Mouse (Mus musculus) embryonic facial prominence, embryonic 11.5 days (tissue): ENCODE measurements around the gene Dguok. TPM values are rescaled to one million over a fixed set of nuclear protein-coding genes. Genes with fewer than 3 reads are reported as not detected.

ENCODE experiments used
- ATAC-seq: fragments of 200-750 bp; cut with Nextera tagmentation; replicated peaks from 2 replicates; pipeline ENCODE4 v1.8.0; 2017; ENCODE audit warnings: low read depth; ENCODE audit not compliant: insufficient number of reproducible peaks, low FRiP score, low TSS enrichment
- DNase-seq: peaks from one replicate; pipeline ENCODE4 v3.0.0-alpha.2; 2015; ENCODE audit warnings: low spot score
- H3K27ac ChIP-seq: fragments of 300-500 bp; sonication (generic); replicated peaks from 2 replicates; pipeline ENCODE4 v1.5.1; 2014; ENCODE audit warnings: mild to moderate bottlenecking, low read depth, low read length, control low read depth
- H3K27me3 ChIP-seq: fragments of 300-500 bp; sonication (generic); 2 replicates; pipeline ENCODE4 v1.6.1; 2014; ENCODE audit warnings: mild to moderate bottlenecking, low read length, moderate library complexity, mixed read lengths; ENCODE audit not compliant: control insufficient read depth, insufficient read depth
- H3K36me3 ChIP-seq: fragments of 300-500 bp; sonication (generic); replicated peaks from 2 replicates; pipeline ENCODE4 v1.6.1; 2014; ENCODE audit warnings: low read depth, mild to moderate bottlenecking, low read length, moderate library complexity, mixed read lengths; ENCODE audit not compliant: control insufficient read depth, insufficient read depth
- H3K4me1 ChIP-seq: fragments of 300-500 bp; sonication (generic); 2 replicates; pipeline ENCODE4 v1.6.1; 2014; ENCODE audit warnings: low read length, mixed read lengths; ENCODE audit not compliant: control insufficient read depth, insufficient read depth
- H3K4me2 ChIP-seq: fragments of 300-500 bp; sonication (generic); 2 replicates; pipeline ENCODE4 v1.6.1; 2014; ENCODE audit warnings: low read depth, mild to moderate bottlenecking, control low read depth, low read length, moderate library complexity
- H3K4me3 ChIP-seq: fragments of 300-500 bp; sonication (generic); 2 replicates; pipeline ENCODE4 v1.5.1; 2014; ENCODE audit warnings: low read depth, low read length, control low read depth
- H3K9ac ChIP-seq: fragments of 300-500 bp; sonication (generic); replicated peaks from 2 replicates; pipeline ENCODE4 v1.6.1; 2014; ENCODE audit warnings: mild to moderate bottlenecking, control low read depth, low read length
- H3K9me3 ChIP-seq: fragments of 300-500 bp; sonication (generic); replicated peaks from 2 replicates; pipeline ENCODE4 v1.6.1; 2016; ENCODE audit warnings: mild to moderate bottlenecking, low read length, inconsistent platforms, mixed read lengths; ENCODE audit not compliant: control insufficient read depth
- WGBS: fragments of 180-500 bp; shearing (Covaris S2); extraction: QIAGEN DNeasy Blood & Tissue Kit; methylation state at CpG from one replicate; pipeline ENCODE4 v1.1.7; 2014; 5-methylcytosine and 5-hydroxymethylcytosine counted together
- polyA plus RNA-seq: library from polyadenylated mRNA; unstranded; fragments of >200 nt; fragmentation: Nextera tagmentation; extraction: Ambion mirVana; gene quantifications from 2 replicates; pipeline ENCODE4 v1.2.1, GENCODE M21; 2014

Gene Dguok
- polyA plus RNA-seq, 1 experiment from 2014 or later: 56.1 TPM

- ATAC-seq: no peak
- Histone ChIP-seq H3K27ac (no peak overlapping the region), H3K4me1 (no peaks in the 10 kb centered on the region), H3K4me3 (no peak overlapping the region), H3K9me3 (no peaks in the 10 kb centered on the region), H3K36me3 (no peaks in the 10 kb centered on the region), H3K4me2 (no peak overlapping the region), H3K9ac (no peak overlapping the region), H3K27me3 (no peaks in the 10 kb centered on the region)
- no peak for DNase-seq
Measured at GRCm38 (mm10) chr6:83464011-83464410, 42.8 kb downstream of the Dguok start.

GRCm38 (mm10) chr6:83459034-83459644 lies 47.6 kb downstream of the Dguok start, which contains the start of gene Tet3:
Tet3 (minus strand) TSS chr6:83459084.
- no peaks in the 10 kb centered on the region for H3K36me3 ChIP-seq
- no peak within 1 kb of the TSS for H3K9ac ChIP-seq
- no peak within 1 kb of the TSS for H3K4me3 ChIP-seq
- H3K4me1 ChIP-seq: peaks cover 8% of the 10 kb centered on the region; the same call in 1 of the 2 replicates
- H3K9me3 ChIP-seq: no peaks in the 10 kb centered on the region
- H3K4me2 ChIP-seq: no peak within 1 kb of the TSS
- ATAC-seq: no peak
- no peaks in the 10 kb centered on the region for H3K27me3 ChIP-seq
- no peak for DNase-seq
- no peak within 1 kb of the TSS for H3K27ac ChIP-seq
- 76% methylated on average over 4 of the region's 4 CpGs for WGBS

- Histone ChIP-seq H3K27ac (peak overlapping the region; percentile 96), H3K4me1 (peaks cover 11% of the 10 kb centered on the region), H3K4me2 (peak overlapping the region; percentile 94), H3K4me3 (peak overlapping the region; percentile 87), H3K9me3 (no peaks in the 10 kb centered on the region), H3K27me3 (no peaks in the 10 kb centered on the region), H3K36me3 (no peaks in the 10 kb centered on the region), H3K9ac (peak overlapping the region; percentile 96)
- WGBS: 4% methylated on average over 33 of the region's 33 CpGs
- peak; percentile 62 for DNase-seq
- 0 out of 2 replicates have a peak, but pooled peaks have one; percentile 1 for ATAC-seq
Measured at GRCm38 (mm10) chr6:83456984-83457810, 49.6 kb downstream of the Dguok start.

- no peaks in the 10 kb centered on the region for H3K27me3 ChIP-seq
- peak; percentile 82 for DNase-seq
- H3K27ac ChIP-seq: peak overlapping the region; percentile 96
- WGBS: under 1% methylated on average over 40 of the region's 105 CpGs
- H3K9me3 ChIP-seq: no peaks in the 10 kb centered on the region
- H3K4me3 ChIP-seq: peak overlapping the region; percentile 87
- H3K36me3 ChIP-seq: no peaks in the 10 kb centered on the region
- H3K4me1 ChIP-seq: peaks cover 15% of the 10 kb centered on the region
- H3K4me2 ChIP-seq: peak overlapping the region; percentile 94
- ATAC-seq: peak; percentile 72
- peak overlapping the region; percentile 96 for H3K9ac ChIP-seq
Measured at GRCm38 (mm10) chr6:83456131-83456983, 50.4 kb downstream of the Dguok start.

- Histone ChIP-seq H3K9me3 (no peaks in the 10 kb centered on the region), H3K27ac (peak overlapping the region; percentile 96), H3K4me3 (peak overlapping the region; percentile 87), H3K27me3 (no peaks in the 10 kb centered on the region), H3K9ac (peak overlapping the region; percentile 96), H3K4me2 (peak overlapping the region; percentile 94), H3K36me3 (no peaks in the 10 kb centered on the region), H3K4me1 (peaks cover 15% of the 10 kb centered on the region)
- WGBS: 2% methylated on average over 26 of the region's 41 CpGs
- DNase-seq: peak; percentile 48
- peak; percentile 12; the same call in 1 of the 2 replicates for ATAC-seq
Measured at GRCm38 (mm10) chr6:83455328-83456130, 51.2 kb downstream of the Dguok start.

GRCm38 (mm10) chr6:83453706-83454105 lies 53.1 kb downstream of the Dguok start:
- Histone ChIP-seq H3K27ac (no peak overlapping the region), H3K4me2 (peak overlapping the region; percentile 94), H3K36me3 (no peaks in the 10 kb centered on the region; the same call in 1 of the 2 replicates), H3K9ac (peak overlapping the region; percentile 26; the same call in 1 of the 2 replicates), H3K4me1 (peaks cover 15% of the 10 kb centered on the region), H3K4me3 (peak overlapping the region; percentile 26), H3K27me3 (no peaks in the 10 kb centered on the region), H3K9me3 (no peaks in the 10 kb centered on the region)
- ATAC-seq (no peak), DNase-seq (peak; percentile 52)
- WGBS: 32% methylated on average over 11 of the region's 11 CpGs
